Mouse (Mus musculus) monocyte, adult 5-6 weeks (primary cell): ENCODE measurements at regions not wholly inside any gene's neighbourhood (a gene's known extent, or its start where the extent isn't known, plus 50 kb on each side); places are given as distances from the start of the nearest gene placed in this dataset.
"Not testable (repeated sequence)": the region's sequence is repeated elsewhere in the genome, so short reads cannot be mapped to it uniquely, and the experiment has no call there.

ENCODE experiments used
- ATAC-seq: fragments of 153-309, 156-312 bp; replicated peaks from 2 replicates; pipeline ENCODE4 v1.8.0; 2017; ENCODE audit warnings: mild to moderate bottlenecking; ENCODE audit not compliant: low TSS enrichment, insufficient number of reproducible peaks, severe bottlenecking, poor library complexity, low FRiP score

DNA sequence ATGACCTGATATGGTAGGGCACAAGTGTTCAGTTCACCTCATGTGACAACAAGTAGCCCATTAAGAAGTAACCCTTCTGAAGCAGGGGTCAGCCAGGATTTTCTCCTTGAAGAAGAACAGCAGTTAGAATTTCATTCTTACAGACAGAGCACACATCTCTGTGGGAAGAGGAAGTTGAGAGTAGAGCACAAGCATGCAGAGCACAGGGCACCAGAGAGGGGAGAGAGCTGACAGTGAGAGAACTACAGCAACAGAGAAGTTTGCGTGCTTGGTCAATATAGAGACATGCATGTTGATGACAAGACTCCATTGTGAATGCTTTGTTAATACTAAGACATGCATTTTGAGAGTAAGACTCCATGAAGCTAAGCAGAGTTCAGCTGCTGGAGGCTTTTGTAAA, 263.2 kb upstream of the Tusc1 start:
- ATAC-seq = no peak

DNA sequence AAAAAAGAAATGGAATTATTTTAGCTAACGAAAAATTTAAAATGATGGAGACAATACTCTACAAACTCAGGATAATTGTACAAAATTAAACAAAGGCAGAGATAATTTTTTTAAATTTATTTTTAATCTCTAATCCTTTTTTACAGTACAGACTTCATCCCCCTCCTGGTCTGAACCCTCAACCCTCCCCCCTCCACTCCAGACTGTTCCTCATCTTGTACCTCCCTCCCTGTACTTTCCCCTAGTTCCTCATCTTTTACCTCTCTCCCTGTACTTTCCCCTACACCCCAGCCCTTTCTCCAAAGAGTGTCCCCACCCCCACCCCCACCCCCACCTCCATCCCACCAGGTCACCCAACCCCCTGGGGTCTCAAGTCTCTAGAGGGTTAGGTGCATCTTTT, 249.0 kb upstream of the Tusc1 start:
- no peak for ATAC-seq

DNA sequence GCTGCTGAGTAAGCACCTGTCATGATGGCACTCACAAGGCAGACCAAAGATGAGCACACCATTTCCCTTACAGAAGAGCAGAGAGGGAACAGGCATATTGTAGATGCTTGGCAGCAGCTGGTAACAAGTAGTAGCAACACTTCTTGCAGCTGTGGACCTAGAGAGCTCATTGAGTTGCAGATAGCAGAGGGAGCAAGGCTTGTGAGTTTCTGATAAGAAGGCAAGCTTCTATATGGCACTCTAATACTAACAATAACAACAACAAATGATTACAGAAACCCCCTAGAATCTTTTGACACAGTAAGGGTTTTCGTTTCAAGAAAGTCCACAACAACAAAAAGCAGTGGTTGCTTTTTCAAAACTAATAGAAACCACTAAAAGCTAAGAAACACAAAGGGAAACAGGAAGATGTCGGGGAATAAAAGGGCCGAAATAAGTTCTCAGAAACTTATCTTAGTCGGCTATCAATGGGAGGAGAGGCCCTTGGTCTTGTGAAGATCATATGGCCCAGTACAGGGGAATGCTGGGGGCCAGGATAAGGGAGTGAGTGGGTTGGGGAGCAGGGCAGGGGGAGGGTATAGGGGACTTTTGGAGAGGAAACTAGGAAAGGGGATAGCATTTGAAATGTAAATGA, 248.5 kb upstream of the Tusc1 start:
- ATAC-seq = no peak

DNA sequence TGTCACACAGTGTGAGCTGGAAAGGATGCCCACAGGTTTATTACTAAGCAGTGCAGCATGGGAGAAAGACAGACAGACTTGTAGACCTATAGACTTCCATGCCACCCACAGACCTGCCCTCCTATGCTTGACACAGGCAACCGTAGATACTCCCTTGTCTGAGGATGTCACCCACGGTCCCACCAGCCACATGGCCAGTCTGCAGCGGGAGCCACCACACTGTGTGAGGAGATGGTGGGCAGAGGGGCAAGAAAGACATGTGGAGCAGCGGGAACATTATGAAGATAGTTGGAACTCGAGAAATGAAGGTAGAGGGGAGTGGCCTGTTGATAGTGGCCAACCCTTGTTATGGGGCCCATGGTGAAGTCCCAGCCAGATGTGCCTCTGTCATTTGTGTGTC, 244.0 kb upstream of the Tusc1 start:
- ATAC-seq = no peak

DNA sequence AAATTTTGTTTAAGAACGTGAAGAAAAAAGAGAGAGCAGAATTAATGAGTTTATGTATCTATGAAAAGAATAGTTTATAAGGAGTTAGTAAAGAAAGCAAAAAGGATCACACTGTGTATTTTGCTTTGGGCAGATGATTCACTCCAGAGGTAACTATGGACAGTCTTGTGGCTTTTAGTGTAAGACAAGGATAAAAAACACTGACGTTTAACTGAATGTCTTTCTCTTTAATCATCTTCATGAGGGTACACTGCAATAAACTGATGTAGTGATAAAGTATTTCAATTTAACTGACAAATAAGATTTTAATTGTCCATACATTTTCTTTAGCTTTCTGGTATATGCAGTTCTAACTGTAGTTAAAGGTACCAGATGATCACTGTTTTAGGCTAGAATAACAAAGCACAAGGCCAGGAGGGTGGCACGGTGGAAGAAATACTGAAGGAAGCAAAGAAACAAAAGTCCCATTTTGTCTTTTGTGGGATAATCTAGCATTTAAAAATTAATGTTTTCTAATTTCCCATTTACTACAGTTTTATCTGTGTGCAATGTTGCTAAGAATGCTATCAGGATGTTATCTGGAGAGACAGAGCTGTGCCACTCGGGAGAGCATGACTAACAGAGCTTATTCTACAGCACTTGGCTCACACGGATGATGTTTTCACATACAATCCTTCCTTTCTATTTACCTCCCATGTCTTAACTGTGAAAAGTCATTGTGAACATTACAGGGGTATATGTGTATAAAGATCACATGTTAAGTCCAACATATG, 232.4 kb upstream of the Tusc1 start:
- ATAC-seq = no peak

DNA sequence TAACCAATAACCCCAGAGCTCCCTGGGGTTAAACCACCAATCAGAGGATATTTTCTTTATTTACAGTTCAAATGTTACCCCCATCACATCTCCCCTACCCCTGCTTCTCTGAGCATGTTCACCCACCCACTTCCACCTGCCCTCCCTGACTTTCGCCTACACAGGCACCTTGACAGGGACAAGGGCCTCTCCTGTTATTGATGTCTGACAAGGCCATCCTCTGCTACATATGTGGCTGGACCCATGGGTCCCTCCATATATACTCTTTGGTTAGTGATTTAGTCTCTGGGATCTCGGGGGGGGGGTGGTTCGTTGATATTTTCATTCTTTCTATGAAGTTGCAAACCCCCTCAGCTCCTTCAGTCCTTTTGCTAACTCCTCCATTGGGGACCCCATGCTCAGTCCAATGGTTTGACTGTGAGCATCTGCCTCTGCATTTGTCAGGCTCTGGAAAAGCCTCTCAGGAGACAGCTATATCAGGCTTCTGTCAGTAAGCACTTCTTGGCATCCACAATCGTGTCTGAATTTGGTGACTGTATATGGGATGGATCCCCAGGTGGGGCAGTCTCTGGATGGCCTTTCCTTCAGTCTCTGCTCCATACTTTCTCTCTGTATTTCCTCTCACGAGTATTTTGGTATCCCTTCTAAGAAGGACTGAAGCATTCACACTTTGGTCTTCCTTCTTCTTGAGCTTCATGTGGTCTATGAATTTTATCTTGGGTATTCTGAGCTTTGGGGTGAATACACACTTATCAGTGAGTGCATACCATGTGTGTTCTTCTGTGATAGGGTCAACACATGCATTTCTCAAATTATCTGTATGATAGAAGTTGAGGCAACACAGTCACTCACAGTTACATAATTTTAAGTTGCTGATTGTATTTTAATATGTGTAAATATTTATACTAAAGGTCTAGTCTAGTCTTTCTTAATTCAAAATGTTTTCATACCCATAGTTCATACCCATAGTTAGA, 220.8 kb upstream of the Tusc1 start:
- no peak for ATAC-seq

DNA sequence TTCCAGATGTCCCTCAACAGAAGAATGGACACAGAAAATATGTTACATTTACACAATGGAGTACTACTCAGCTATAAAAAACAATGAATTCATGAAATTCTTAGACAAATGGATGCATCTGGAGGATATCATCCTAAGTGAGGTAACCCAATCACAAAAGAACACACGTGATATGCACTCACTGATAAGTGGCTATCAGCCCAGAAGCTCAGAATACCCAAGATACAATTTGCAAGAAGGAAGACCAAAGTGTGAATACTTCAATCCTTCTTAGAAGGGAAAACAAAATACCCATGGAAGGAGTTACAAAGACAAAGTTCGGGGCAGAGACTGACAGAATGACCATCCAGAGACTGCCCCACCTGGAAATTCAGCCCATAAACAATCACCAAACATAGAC, 219.9 kb upstream of the Tusc1 start:
- ATAC-seq = not testable (repeated sequence)

DNA sequence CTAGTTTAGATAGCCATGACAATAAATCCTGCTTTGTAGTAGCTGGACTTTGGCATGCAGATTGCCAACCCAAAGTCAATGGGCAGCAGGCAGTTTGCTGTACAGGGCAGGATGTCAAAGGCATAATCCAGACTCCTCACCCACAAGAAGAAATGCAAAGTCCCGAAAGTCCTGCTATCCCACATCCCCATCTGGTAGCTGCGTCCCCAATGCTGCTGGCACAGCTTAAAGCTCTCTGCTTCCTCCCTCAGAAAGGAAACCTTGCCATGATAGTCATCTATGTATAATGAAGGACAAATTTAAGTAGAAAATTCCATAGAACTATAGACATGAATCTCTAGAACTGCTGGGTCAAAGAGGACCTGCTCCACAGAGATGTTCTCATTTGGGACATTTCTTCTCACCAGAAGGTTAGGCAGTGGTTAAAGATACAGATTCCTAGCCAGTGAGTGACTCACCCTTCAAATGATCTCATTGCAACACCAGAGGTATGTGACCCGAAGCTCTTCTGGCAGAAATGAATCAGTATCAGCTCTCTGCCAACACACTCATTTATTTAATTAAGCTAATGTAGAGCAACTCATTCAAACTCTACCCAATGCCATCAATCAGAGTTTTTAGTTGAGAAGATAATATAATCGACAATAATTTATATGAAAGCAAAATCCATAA, 217.3 kb upstream of the Tusc1 start:
- no peak for ATAC-seq

DNA sequence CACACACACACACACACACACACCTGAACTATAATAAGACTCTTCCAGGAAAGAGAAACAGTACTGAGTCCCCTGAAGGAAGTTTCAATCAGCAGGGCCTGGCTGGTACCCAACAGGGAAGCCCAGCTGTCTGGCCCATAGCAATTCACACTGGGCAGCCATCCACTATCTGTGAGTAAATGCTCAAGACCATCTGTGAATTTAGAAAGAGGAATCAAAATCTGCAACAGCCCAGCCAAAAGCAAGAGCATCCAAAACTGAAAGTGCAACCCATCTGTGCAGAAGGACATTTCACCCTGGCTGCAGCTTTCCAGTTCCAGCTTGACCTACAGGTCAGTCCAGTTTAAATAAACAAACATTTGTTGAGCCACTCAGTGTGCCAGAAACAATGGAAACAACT, 215.8 kb upstream of the Tusc1 start:
- no peak for ATAC-seq

DNA sequence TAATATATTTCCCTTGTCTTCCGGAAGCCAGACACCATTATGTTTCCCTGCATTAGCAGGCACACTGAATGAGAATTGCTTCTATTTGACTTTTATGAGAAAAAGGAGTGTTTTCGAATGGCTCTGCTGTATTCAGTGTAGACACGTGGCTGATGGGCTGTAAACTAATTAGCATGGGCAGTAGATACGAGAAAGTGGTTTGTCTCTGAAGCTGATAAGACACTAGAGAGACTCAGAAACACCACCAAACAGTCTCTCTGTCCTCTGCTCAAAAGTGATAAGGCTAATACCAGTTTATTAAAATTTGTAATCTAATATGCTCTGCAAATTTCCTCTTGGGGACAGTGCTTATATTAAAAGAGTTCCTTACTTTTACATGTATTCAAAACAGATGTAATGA, 205.3 kb upstream of the Tusc1 start:
- no peak for ATAC-seq

DNA sequence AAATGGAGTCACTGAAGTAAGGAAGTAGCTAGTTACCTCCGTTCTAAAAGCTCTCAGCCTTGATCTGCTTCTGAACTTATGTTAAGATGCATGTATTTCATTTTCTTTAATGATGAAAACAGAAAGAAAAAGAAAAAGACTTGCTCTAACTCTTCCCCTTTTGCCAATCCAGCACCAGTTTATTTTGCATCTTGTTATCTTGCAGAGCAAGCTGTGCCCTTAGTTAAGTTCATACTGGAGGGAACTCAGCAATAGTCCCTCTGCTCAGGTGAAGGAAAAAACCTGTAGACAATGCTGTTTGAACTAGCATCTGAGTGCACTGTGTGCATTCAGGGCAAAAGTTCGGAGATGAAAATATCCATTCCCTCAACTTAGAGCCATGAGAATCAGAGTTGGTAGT, 192.1 kb upstream of the Tusc1 start:
- no peak for ATAC-seq

DNA sequence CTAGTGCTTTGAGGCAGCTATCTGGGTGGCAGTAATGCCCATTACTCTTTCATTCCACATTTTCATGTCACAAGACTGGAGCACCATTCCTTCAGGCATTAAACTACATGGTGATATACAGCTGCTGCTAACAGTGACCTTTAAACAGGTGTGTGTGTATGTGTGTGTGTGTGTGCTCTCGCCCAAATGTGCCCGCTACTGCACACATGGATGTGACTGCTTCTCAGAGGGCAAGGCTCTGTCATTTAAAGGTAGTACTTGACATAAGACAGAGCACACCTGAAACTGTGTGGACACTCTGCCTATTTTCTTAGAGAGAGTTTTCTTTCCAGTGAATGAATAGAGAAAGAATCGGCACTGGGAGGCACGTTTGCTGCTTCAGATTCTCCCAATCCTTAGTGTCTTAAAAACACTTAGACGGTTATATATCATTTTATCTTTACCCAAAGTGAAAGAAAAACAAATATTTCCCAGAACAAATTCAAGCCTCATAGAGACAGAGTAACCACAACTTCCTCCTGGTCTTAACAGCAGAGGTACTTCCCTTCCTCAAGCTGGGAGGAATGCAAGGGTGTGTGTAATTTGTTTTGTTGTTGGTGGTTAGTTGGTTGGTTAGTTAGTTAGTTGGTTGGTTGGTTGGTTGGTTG, 185.3 kb upstream of the Tusc1 start:
- peak; percentile 93 for ATAC-seq

DNA sequence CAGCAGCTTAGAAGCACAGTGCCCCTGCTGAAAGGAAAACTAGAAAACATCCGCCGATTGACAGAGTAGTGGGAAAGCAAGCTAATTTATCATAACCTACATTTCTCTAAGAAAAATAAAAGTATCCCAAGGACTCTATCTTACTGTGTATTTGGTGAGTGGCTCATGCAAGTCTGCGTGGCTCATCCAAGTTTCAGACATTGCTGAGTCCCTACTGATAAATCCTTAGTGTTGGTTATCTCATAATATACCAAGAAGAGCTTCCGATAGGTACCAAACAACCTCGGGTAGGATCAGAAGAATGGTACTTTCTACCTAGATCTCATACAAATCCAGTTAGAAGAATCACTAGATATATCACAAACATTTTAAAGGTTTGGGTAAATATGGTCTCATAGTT, 183.6 kb upstream of the Tusc1 start:
- no peak for ATAC-seq

DNA sequence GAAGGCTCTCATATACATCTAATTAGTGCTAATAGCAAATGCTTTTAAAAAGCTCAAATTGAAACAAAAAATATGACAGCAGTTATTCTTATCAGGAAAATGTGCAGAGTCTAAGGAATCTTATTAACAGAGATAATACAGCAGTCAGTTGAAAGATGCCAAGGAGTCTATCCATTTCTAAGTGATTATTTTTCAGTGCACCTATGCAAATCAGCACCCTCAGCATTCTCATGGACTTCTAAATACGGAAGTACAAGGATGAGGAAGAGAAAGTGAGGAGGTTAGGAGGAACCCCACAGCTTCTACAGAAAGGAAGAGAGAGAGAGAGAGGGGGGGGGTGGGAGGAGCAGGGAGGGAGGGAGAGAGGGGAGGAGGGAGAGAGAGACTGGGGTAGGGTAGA, 175.5 kb upstream of the Tusc1 start:
- ATAC-seq = peak; percentile 94

DNA sequence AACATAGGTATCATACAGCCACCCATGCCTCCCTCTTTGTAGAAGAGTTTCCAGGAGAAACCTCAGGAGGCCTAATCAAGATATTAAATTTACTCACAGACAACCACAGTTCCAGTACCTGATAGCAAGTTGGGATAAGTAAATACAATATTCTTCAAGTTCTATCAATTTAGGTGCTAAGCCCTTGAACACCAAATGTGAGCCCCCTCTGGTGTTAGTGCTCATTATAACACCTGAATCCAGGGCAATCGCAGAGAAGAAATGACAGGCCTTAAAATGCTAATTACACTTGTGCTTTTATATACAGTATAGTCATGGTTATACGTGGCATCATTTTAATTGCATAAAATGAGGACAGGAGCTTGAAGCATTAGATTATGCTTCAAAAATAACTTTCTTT, 161.6 kb upstream of the Tusc1 start:
- no peak for ATAC-seq

DNA sequence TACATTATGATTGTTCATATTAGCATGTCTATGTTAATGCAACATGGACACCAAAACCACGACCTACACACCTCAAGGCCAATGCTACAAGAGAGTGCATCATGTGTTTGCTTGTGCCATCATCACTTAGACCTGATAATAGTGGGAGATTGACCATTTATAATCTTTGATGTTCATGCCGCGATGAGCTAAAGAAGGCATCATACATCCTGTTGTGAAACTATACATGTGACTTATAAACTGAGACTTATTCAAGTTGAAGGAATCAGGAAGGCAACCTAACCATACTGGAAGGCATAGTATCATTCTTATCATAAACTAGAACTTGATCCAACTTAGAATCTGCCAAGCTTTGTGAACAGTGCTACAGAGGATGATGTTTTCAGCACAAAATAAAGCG, 159.0 kb upstream of the Tusc1 start:
- no peak for ATAC-seq

DNA sequence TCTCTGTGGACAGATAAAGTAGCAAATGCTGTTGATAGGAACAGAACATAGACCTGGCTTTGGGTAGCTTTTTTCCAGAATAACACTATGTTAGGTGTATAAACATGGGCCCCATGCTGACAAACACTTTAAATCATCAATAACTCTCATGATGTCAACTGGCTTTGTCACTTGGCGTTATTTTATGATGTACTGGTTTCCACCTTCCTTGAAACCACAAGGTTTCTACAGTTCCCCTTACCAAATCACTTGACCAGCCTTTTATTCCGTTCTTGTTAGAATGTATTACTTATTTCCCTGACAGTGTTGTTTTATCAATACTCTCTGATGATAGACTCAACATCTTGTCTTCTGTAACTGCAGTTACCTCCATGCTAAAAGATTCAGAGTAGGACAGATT, 158.6 kb upstream of the Tusc1 start:
- ATAC-seq = no peak

DNA sequence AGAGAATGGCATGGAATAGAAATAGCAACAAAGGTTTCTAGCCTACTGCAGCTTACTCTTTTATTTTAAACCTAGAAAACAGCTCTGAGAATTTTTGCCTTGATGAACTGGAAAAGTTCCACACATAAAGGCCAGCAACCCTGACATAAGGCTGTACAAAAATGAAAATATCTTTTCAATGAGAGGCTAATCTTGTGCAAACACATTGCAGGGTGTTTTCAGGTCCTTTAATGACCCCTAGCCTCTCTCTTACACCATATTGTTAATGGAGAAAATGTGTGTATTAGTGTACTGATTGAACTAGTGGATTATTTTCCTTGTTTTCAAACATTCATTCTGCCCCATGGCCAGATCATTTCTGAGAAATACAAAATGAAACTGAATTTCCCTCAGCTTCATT, 158.0 kb upstream of the Tusc1 start:
- no peak for ATAC-seq

DNA sequence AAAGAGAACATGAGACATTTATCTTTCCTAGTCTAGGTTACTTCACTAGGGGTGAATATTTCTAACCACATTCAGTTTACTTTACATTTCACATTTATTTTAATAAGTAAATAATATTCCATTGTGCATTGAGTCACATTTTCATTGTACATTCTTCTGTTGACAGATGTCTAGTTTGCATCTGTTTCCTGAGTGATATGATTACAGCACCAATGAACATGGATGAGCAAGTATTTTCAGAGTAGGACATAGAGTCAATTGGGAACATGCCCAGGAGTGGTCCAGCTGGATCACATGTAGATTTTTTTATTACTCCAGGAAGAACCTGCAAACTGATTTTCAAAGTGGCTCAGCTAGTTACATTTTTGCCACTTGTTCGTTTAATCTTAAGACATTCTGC, 153.3 kb upstream of the Tusc1 start:
- ATAC-seq = no peak
